Mouse (Mus musculus) adrenal gland, postnatal 4 days (tissue): ENCODE results near the gene Uqcr11. TPM values are rescaled to one million over a fixed set of nuclear protein-coding genes. Genes with fewer than 3 reads are reported as not detected.
A peak's percentile ranks its signal among the peaks of the same experiment; 100 is the strongest.

ENCODE experiments used
- DNase-seq, 2 experiments: peaks; one replicate each; pipeline ENCODE4 v3.0.0; 2021 to 2022; ENCODE audit warnings: low spot score in 2 of 2, mixed read lengths in 2 of 2
- total RNA-seq, 2 experiments: library from RNA; stranded (reverse); gene quantifications; 2 replicates each; pipeline ENCODE4 v1.2.3; 2021

Gene Uqcr11
- total RNA-seq, 2 experiments from 2014 or later = 535 to 613 TPM

GRCm38 (mm10) chr10:80431570-80432386 is 25.1 kb upstream of the Uqcr11 start:
- DNase-seq = no peak

DNA sequence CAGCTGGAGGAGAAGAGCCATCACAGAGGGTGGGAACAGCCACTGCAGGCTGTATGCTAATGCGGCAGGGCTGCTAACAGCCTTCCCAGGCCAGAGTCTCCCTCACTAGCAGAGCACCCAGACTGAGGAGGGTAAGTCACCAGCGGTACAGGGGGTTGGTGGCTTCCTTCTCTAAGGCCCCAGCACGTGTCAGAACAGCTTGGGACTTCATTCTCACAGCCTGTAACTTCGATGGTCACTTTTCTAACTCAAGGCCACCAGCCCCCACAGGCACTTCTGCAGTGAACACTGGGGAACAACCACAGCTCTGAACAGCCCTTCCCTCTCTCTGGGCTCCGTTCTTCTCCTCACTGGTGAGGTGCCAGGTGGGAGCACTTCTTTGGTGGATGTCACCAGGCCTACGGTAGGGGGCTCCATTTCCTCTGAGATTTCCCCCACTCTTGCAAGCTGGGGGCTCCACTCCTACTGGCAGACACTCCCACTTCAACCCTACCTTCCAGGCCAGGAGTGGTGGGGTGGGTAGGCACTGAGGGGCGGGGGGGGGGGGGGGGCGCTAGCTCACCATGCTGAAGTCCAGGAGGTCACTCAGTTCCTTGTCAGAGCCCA is 23.8 kb upstream of the Uqcr11 start:
- DNase-seq = no peak

- DNase-seq = no peak
These were observed 23.2 kb upstream of the Uqcr11 start for GRCm38 (mm10) chr10:80429800-80430199.

- DNase-seq = no peak
These were observed 18.4 kb upstream of the Uqcr11 start for GRCm38 (mm10) chr10:80425041-80425440.

- no peak for DNase-seq
These were observed 16.9 kb upstream of the Uqcr11 start for GRCm38 (mm10) chr10:80423562-80423961.

GRCm38 (mm10) chr10:80421651-80422472 is 15.2 kb upstream of the Uqcr11 start:
- no peak for DNase-seq

GRCm38 (mm10) chr10:80421208-80421607 is 14.6 kb upstream of the Uqcr11 start:
- no peak for DNase-seq

- DNase-seq = no peak
These were observed 14.1 kb upstream of the Uqcr11 start for GRCm38 (mm10) chr10:80420729-80421128.

DNA sequence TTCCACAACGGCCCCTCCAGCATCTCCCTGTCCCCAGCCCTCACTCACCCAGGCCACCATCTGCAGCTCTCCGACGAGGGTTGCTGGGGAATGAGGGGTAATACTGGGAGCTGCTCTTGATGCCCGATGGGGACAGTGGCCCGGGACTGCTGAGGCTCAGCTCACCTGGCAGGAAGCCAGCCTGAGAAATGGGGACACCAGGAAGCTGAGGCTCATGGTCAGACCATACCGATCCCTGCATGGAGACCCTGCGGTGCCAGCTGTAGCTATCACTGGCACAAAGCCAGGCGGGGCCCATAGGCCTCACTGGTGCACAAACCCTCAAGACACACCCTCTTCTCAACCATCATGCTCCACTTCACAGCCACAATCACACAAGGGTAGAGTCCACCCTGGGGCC is 12.8 kb upstream of the Uqcr11 start:
- DNase-seq = no peak

DNA sequence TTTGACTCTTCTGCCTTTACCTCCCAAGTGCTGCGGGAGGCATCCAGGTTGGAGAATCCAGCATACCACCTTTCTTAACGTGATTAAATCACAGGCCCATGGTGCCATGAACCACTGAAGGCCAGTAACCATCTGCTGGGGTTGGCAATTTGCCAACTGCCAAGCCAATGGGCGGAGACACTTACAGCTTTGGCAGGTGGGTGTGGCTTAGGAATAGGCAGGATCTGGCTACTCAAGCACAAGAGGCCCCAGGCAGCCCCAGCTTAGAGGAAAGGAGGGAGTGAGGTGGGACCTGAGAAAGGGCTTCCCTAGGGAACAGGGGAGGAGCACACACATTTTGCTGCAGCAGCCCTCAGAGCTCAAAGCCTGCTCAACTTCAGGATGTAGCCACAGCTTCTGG is 11.7 kb upstream of the Uqcr11 start:
- peak in 1 of 2 experiments; percentile 43 for DNase-seq

- no peak for DNase-seq
These were observed 11.2 kb upstream of the Uqcr11 start for GRCm38 (mm10) chr10:80417841-80418240.

DNA sequence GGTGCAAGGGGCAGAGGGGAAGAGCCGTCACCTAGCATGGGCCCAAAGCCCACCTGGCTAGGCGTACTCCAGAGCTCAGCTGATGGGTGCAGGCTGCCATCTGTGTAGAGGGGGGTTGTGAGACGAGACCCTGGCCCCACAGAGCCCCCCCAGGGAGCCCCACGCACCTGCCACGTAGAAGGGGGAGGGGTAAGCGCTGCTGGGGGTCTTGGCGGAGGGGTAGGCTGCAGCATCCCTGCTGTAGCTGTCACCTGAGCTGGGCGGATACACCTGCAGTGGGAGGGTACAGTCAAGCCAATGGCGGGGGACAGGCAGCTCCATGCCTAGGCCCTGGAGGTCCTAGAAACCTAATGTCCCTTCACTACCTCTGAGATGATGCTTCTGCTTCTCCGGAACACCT is 10.7 kb upstream of the Uqcr11 start:
- no peak for DNase-seq

DNA sequence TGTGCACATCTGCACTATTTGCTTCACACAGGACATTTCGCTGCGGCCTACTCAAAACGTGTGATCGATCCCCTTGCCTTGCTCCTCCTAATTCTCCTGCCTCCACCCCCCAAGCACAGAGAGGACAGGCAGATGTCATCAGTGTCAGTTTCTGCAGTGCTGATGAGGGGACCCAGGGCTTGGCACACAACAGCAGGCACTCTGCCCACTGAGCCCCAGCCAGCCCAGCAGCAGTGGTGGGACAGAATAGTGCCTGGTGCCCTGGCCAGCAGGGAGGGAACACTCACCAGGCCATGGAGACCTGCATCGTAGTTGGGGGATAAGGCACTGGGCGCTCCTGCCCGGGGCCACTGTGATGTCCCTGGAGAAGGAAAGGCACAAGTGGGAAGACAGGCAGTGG is 8.9 kb upstream of the Uqcr11 start:
- no peak for DNase-seq

DNA sequence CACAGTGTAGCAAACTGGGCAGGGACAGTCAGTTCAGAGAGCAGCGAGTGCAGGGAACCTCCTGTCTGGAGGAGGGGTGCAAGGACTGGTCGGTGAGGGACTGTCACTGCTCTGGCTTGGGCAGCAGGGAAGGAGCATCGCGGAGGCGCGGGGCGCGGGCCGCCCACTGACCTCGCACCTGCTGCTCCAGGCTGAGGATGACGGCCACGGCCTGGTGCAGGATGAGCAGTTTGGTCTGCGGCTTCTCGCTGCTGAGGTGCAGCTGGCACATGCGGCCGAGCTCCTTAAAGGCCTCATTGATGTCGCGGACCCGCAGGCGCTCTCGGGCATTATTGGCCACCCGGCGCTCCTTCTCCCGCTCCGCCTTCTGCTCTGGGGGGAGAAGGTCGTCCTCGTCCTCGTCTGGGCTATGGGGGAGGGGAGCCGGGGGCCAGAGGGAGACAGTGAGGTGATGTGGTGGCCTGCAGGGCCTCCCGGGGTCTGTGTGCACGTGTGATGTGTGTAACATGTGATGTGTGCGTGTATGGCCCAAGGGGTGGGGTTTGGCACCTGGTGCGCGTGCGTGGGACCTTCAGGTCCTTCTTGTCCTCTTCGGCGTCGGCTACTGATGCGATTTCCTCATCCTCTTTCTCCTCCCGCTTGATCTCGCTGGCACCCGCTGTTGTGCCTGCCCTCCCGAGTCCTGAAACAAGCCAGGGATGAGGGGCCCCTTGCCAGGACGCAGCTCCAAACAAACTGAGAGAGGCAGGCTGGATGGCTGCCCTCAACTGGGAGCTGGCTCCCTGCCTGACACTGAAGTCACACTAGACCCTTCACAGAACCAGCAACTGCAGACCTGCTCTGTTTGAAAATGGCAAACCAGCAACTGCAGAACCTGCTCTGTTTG is 6.3 kb upstream of the Uqcr11 start:
- no peak for DNase-seq

DNA sequence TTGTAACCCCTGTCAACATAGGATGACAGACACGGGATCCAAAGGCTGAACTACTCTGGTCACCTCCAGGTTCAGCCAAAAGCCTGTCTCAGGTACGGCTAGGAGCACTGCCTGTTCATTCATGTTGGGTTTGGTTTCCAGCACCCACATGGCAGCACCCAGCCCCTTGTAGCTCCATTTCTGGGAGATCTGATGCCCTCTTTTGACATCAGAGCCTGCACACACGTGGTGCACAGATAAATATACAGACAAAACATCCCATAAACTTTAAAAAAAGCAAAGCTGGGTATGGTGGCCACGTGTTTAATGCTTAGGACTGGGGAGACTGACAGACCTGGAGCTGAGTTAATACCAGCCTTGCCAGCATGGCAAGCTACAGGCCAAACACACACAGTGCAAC is 1.3 kb upstream of the Uqcr11 start:
- no peak for DNase-seq

DNA sequence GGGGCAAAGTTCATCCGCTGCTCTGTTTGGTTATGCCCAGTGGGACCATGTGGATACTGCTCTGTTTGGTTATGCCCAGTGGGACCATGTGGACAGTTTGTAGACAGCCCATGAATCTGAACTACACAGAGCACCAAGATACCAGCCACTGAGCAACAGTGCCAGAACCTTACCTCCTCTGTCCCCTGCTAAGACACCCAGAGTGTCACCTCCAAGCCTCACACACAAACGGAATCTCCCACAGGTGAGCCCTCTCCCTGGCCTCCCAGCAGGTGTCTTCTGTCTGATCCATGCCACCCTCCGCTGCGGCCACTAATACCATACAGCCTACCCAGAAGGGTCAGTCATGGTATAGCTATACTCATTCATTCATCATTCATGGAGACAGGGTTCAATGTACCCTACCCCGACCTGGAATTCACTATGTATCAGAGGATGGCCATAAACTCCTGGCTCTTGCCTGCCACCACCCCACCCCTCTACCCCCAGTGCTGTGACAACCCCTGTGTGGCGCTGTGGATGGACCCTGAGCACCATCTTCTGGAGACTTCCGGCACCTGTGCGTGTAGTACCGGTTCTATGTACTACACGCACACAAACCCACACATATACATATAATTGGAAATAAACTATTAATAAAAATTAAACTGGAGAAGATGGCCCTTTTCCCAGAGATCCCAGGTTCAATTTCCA is 1.0 kb downstream of the Uqcr11 start:
- DNase-seq = no peak

- DNase-seq = peak in 1 of 2 experiments; percentile 50
These were observed 3.5 kb downstream of the Uqcr11 start for GRCm38 (mm10) chr10:80403044-80403692.

- no peak for DNase-seq
These were observed 5.9 kb downstream of the Uqcr11 start for GRCm38 (mm10) chr10:80400704-80401161.

DNA sequence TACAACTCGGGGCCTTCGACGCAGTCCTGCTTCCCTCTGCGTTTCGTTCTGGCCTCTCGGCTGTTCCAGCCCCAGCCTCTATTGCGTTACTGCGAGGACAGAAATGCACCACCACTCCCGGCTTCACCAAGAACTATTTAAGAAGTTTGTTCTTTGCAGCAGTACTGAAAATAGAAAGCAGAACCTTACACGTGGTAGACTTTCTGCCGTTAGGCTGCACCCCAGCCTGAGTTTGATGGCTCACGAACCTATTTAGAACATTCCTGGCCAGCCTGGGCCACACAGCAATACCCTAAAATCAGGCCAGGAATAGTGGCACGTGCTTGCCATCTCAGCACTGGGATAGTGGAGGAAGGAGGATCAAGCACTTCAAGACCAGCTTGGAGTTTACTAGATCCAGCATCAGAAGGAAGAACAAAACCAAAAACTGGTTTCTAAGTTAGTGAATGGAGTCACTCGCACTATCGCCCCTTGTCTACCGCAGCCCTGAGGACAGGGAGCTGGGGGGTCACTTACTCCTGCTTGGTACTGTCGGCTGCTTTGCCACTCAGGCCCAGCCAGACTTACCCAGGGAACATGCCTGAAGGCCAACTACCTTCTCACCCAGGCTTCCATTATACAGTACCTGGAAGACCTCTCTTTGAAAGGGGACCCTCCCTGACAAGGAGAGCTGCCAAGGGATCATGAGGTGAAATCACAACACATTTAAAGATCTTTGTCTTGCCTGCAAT is 6.5 kb downstream of the Uqcr11 start:
- no peak for DNase-seq
